Mouse (Mus musculus): ENCODE data around the gene Sstr3.

The Sstr3 gene

DNA sequence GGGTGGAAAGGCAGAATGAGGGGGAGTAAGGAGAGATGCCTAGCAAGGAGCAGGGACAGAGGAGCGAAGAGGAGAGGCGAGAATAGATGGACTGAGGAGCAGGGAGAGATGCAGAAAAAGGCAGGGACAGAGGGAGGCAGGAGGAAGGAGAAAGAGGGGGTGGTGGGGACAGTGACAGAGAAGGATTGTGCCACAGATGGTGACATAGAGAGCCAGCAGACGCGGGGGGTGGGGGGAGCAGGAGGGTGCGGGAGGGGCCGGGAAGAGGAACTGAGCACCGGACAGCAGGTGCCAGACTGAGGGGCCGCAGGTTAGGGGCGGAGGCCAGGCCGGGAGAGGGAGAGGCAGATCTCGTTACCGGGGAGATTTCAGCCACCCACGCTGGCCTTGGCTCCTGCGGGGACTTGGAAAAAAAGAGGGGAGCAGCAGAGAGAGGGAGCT lies at the start of gene Sstr3:
TSS of gene Sstr3 (minus strand) at position 125 of the 441 bp plus-strand sequence.
- no peak for DNase-seq (ENCODE audit: low spot score in 2 of 2)

DNA sequence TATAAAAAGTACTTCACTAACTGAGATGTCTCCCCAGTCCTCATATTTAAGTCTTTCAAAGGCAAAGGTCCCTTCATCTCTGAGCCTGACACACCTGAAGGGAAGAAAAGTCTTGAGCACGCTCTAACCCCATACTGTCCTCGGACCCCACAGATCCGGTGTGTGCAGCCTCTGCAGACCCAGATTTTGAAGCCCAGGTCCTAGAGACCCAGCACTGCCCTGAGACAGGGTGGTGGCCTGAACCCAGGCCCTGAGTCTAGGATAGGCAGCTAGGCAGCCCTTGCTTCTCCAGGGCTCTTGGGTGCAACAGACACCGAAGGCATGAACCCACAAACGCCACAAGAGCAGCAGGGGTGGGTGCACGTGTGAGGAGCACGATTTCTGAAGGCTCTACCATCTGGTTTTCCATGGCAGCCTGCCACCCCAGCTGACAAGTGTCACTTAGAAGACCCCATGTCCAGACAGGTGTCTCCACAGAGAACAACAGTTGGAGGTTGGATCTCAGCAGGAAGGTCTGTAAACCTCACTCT lies 49.5 kb upstream of the Sstr3 start:
- no peak for DNase-seq (ENCODE audit: low spot score in 2 of 2)

DNA sequence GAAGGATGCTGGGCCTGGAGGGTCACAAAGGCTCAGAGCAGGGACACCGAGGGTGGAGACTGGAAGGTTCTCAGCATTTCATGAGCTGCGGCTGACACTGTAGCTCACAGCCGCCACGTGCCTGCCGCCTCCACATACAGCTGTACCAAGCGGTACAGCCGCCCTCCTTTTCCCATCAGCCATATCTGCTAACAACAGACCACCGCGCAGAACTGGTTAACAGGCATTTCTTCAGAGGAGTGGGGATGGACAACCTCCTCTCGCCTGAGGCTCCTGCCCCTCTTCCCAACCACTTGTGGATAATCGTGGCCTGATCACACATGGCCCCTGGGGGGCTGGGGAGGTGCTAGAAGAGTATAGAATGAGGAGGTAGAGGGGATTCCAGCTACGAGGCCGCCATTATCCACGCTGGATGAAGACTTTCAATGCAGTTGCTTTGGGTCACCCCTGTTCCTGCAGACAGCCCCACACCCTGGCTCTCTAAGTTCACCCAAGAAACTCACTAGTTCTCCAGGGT lies 48.0 kb upstream of the Sstr3 start:
- DNase-seq (ENCODE audit: low spot score in 2 of 2) = no peak

DNA sequence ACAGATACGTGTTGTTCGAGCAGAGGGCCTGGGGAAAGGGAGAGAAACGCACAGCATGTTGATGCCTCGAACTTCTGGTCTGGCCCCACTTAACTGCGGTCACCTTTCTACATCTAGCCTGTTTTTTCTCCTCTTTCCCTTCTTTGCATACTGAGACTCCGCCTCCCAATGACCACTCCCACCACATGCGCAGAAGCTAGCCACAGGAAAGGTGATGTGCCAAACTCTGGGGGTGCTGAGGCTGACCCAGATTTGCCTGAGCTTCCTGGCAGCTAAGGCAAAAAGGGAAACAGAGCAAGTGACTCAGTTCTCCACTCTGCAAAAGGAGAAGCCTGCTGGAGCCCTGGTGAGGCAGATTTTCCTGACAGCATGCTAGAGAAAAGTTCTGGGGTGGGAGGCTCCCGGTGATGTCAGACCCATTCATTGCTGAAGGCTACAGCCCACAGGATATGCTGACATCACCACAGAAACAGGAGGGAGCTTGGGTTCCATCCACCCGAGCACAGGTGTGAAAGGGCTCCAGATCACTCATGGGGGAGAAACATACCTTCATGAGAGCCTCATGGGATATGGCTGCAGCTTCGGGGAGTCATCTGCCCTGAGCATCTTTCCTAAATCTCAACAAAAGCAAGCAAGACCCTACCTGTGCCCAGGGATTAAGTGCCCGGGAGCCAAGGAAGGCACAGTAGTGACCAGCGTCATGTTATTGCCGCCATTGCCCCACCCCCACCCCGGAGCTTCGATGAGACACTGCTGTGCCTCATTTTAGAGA lies 47.4 kb upstream of the Sstr3 start:
- DNase-seq (ENCODE audit: low spot score in 2 of 2) = peak; percentile 58 to 68

DNA sequence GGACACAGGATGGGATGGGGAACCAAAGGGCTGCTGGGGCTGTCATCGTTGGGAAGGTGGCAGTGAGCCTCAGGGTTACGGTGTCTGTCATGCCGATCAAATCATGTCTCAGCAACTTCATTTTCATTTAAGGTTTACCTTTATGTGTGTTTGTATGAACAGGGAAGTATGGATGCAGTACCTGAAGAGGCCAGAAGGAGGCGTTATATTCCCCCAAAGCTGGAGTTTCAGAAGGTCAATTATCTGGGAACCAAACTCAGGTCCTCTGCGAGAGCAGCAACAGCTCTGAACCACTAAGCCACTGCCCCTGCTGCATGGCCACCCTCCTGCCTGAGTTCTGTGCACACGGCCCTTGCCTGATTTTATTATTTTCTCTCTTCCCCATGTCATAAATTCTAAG lies 46.3 kb upstream of the Sstr3 start:
- no peak for DNase-seq (ENCODE audit: low spot score in 2 of 2)

DNA sequence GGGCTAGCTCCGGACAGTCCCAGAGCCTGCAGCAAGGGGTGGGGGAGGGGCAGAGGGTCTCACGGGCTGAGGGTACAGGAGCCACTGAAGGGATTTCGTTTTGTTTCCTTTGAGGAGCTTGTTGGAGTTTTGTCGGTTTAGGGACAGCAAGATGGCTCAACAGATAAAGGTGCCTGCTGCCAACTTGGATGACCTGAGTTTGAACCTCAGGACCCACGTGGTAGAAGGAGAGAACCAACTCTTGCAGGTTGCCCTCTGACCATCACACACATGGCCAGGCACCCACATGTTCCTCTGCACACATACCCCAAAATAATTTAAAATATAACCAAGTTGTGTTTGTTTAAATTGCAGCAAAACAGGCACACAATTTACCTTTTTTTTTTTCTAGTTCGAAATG lies 45.5 kb upstream of the Sstr3 start:
- DNase-seq (ENCODE audit: low spot score in 2 of 2) = no peak

DNA sequence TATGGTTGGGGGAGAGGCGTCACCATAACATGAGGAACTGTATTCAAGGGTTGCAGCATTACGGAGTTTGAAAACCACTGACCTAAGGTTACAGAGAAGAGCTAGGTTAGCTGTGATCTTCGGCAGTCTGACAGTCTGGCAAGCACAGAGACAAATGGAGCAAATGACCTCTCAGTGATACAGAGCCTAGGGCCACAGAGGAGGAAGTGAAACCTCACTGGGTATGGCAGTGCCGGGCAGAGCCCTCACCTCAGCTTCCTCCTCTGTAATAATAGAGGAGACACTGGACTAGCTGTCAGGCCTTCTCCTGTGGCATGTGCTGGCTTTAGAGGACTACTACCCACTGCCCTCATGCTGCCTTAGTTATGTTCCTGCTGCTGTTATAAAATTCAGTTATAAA lies 44.4 kb upstream of the Sstr3 start:
- DNase-seq (ENCODE audit: low spot score in 2 of 2) = peak; percentile 54 to 65

DNA sequence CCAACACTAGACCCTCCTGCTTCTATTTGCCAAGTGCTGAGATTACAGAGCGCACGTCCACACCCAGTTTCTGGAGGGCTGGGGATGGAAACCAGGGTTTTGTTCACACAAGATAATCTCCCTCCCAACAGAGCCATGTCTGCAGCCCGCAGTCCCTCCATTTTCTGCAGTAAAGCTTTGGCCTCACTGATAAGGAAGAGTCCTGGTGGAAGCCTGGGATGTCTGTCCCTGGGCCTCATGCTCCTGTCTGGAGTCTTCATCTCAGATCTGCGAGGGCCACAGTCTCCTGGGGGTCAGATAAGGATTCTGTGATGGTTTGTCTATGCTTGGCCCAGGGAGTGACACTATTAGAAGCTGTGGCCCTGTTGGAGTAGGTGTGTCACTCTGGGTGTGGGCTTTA lies 43.6 kb upstream of the Sstr3 start:
- no peak for DNase-seq (ENCODE audit: low spot score in 2 of 2)

DNA sequence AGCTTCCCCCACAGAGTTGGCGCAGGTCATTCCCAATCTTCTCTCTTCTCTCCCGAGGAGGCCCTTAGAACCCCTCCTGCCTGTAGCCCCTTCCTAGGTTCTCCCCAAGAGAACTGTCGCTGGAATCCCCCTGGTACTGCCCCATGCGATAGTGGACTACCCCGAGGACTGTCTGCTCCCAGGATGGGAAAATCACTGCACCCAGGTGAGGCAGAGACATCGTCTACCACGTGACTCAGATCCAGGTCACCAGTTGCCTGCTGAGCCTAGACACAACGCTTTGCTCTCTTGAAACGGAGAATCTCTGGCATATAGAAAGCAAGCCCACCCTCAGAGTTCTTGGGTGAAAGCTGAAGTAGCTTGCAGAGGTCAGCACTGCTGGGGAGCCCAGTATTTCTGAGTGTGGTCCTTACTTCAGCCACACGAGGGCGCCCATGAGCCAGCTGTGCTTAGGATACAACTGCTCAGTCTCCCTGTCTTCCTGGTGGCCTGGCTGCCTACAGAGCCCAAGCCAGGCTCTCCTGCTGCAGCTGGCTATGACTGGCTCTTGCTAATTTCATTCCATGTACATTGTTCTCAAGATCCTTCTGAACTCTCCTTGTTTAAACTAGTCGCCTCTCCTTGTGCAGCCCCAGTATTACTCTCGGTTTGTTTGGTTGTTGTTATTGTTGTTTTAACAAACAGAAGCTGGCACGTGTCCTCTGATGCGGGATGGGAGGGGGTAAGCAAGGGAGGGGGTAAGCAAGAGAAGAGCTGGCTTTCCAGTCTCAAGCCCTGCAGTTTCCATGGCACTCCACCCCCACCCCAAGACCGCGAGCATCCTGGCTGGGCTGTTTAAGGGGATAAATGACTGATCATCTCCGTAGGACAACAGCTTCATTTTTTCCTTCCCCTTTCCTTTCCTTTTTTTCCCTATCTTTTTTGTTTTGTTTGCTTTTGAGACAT lies 42.8 kb upstream of the Sstr3 start:
- peak; percentile 84 to 95 for DNase-seq (ENCODE audit: low spot score in 2 of 2)

DNA sequence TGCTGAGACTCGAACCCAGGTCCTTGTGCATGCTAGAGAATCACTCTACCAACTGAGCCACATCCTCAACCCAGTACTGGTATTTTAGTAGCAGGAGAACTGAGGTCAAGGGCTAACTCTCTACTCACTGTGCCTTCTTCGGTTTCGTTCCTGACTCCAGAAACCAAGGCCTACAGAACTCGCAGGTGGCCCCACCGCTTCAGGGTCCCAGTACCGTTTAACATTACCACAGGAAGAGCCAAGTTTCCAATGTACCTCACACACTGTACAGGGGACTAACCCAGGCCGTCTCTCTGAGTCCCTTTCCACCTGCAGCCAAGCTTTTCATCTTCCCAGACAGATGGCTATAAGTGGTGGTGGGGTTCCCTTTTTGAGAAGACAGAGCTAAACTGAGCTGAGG lies 40.9 kb upstream of the Sstr3 start:
- DNase-seq (ENCODE audit: low spot score in 2 of 2) = no peak

DNA sequence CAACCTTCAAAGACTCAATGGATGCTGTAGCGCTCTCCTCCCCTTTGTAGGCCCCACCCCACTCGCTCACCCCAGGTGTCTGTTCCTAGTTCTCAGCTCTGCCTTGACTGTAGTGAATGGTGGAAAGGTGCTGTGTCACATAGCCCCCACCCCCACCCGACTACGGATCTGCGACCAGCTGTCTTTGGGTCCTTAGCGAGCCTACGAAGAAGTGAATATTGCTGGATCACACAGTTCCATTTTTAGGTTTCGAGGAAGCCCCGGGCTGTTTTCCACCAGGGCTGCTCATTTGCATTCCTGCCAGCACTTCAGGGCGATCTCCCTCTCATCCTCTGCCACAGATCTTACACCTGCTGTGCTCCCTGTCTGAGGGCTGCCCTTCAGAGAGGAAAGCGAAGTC lies 38.9 kb upstream of the Sstr3 start:
- DNase-seq (ENCODE audit: low spot score in 2 of 2) = no peak

DNA sequence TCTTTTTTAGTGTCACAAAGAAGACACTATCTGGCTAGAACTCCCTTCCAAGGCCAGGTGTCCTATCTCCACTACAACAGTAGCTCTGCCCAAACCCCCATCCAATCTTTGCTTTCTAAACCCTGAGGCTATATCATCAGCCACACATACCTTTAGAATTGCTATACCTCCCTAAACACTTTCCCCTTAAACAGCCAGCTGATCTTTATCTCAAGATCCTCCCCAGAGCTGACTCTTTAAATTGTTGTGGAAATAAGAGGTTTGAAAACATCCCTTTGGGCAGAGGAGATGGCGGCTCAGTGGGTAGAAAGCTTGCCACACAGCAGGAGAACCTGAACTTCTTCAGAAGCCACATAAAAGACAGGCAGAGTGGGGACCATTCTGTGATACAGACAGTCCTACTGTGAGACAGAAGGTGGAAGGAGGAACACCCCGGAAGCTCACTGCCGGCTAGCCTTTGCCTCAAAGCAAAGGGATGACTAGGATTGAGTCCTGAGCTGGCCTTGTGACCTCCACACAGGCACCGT lies 31.9 kb upstream of the Sstr3 start:
- DNase-seq (ENCODE audit: low spot score in 2 of 2) = no peak

DNA sequence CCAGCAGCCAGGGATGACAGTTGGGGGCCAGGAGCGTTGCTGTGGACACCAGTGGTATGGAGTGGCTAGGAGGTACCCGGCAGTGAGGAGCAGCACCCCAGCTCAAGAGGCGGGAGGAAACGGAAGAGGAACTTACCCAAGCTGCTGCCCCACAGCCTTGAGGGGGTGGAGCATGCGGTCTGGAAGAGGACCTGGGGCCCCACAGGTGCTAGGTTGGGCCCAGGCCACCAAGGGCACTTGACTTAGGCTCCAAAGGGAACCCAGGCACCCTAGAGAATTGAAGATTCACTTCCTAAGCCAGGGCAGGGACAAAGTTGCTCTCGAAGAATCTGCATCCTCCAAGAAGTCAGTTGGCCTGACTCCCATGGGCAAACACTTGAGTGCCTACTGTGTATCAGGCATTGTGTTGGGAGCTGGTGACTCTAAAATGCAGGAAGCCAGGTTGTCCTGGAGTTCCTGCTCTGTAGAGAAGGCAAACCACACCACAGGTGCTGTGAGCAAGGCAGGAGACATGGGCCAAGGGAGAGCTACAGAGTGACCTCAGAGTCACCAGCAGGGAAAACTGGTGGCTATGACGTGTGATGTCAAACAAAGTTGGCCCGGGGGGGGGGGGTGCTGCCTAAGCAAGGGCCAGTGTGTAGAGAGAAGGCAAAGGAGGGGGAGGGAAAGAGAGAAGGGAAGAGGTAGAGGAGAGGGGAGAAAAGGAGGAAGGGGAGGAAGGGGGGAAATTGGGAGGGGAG lies 28.3 kb upstream of the Sstr3 start, which contains the start of gene Rac2:
TSS of gene Rac2 (minus strand) at position 126 of the 740 bp plus-strand sequence.
- peak; percentile 79 to 88 for DNase-seq (ENCODE audit: low spot score in 2 of 2)

DNA sequence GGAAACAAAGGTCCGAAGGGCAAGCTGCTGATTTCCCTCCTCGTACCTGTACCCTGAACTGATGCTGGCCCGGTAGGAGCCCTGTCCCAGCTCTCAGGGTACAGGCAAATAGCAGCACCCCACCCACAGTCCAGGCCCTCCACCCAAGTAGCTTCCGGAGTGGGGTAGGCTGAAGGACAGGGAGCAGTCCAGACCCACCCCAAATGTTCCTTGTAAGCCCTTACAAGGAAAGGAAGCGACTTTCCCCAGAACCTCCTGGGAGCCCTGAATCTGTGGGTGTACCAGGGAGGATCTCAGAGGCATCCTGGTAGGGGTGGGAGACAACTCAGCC lies 27.8 kb upstream of the Sstr3 start:
- DNase-seq (ENCODE audit: low spot score in 2 of 2) = no peak

DNA sequence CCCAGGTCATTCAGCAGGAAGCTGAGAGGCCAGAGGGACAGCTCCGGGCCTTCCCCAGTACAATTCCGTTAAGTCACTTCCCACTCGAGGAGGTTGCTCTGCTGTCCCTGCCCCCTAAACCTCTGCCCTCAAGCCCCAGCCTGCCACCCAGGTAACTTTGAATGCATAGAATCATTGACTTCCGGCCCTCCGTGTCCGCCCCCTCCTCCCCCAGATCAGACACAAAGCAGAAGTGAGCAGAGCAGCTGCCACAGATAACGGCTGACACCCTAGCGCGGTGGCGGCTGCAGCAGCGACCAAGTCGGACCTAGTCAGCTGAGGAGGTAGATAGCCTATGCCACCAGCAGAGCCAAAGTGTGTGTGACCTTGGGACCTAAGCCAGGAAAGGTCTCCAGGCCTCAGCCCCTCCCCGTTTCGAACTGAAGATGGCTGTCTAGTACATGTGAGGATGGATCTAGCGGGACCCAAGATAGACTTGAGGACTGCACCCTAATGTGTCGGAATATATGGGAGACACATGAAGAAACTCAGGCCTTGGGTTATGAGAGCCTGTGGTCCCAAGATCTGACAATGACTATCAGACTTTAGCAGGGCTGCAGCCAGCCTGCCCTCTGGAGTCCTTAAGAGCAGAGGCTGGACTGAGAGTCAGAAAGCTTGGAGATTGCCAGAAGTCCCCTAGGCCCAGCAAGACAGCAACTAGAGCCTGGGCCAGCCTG lies 27.2 kb upstream of the Sstr3 start:
- peak; percentile 85 to 90 for DNase-seq (ENCODE audit: low spot score in 2 of 2)

DNA sequence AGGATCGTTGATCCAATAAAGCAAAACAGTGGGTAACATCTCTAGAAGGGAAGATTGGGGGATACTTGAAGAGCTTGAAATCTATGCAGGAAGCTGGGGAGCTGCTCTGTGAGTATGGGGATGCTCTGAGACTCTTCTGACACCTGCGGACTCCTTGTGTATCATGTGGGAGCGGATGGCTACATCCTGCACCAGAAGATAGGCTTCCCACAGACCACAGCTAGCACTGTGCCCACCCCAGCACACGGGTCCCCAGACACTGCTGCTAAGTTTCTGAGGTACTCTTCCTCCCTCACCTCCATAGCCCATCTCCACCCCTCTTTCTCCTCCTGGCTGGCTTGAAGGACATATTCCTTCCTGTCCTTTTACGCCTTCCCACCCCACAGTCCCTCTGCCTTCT lies 25.7 kb upstream of the Sstr3 start:
- DNase-seq (ENCODE audit: low spot score in 2 of 2) = no peak

DNA sequence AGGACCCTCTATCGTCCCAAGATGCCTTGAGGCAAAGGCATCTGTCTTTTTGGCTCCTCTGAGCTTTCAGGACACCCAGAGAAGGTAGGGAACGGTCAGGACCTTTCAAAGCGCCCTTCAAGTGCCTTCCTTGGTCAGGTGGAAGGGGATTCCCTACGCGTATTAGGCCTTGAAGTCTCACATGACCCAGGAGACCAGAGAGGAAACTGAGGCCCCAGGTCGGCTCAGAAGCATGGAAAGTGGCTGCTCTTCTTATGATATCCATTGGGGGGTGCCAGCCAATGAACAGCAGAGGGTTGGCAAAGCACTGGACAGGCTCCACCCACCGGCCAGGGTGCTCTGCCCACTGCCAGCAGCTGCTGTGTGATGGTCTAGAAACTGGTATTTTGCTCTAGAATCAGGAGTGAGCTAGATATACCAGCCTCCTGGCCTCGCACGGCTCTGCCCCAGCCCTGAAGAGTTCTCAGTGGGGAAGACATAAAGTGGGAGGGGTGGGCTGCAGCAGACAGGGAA lies 23.2 kb upstream of the Sstr3 start:
- DNase-seq (ENCODE audit: low spot score in 2 of 2) = no peak

DNA sequence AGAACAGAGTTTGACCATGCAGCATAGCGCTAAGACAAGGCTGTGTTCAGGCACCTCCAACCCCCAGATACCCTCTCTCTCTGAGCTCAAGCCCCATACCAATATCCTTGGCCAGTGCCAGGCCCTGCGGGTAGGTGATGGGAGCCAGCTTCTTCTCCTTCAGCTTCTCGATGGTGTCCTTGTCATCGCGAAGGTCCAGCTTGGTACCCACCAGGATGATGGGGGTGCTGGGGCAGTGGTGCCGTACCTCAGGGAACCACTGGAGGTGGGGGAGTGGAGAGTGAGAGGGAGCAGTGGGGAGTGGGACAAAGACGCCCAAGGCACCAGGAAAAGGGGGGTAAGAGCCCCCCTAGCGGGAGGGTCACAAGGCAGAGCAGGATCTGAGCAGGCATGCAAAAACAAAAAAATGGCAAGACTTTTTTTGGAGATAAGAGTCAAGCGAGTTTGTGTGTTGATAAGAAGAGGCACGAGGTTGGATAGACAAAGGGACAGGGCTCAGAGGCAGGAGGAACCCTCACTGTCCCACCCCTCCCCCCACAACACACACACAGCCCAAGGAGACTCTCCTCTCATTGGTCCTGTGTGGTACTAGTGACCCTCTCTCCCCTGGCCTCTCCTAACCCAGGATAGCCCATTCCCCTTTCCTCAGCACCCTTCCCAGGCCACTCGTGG lies 20.4 kb upstream of the Sstr3 start:
- no peak for DNase-seq (ENCODE audit: low spot score in 2 of 2)

DNA sequence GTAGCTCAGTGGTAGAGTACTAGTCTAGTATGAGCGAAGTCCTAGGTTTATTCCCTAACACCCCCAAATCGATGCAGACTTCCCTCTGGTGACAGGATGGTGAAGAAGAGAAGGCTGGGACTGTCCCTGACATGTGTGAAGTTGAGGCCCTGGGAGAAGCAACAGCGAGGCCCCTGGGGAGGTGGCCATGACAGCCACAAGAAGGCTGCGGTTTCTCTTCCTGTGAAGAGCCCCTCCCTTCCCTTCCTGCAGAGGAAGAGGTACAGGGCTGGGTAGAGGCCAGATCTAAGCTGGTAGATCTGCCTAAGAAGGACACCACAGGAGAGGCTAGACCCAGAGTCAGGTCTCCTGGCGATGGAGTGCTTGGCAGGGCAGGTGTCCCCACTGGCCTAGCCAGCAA lies 19.5 kb upstream of the Sstr3 start:
- peak; percentile 60 to 78 for DNase-seq (ENCODE audit: low spot score in 2 of 2)

DNA sequence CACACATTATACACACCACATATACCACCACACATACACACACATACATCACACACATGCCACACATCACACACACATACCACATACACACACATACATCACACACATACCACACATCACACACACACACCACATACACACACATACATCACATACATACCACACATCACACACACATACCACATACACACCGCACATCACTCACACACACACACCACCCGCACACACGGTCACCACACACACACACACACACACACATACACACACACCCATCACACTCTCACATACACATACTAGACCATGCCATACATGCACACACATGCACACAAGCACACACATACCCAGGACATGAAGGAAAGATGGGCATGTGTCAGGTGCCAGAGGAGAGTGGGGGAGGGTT lies 18.9 kb upstream of the Sstr3 start:
- no peak for DNase-seq (ENCODE audit: low spot score in 2 of 2)
